Mouse (Mus musculus): ENCODE measurements around the gene Klhl33.
"Not testable (repeated sequence)": the region's sequence is repeated elsewhere in the genome, so short reads cannot be mapped to it uniquely, and the experiment has no call there.

Klhl33 gene

DNA sequence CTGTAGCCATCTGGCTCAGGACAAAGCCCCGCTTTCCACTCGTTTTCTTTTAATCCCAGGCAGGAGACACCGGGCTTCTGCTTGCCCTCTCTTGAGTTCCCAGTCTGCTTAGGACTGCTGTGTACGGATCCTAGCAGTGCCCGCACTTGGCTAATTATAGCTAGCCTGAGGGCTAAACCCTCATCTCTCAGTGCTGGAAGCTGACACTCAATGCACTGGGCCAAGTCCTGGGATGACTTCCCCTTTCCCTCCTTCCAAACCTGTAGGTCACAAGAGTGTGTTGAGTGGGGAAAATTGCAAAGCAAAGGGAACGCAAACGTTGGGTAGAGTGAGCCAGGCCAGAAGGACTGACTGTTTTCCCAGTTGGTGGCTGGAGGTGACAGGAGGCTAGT is at the start of gene Klhl33:
Klhl33 (minus strand) TSS at position 134 of the 392 bp plus-strand sequence.
- DNase-seq = no peak

DNA sequence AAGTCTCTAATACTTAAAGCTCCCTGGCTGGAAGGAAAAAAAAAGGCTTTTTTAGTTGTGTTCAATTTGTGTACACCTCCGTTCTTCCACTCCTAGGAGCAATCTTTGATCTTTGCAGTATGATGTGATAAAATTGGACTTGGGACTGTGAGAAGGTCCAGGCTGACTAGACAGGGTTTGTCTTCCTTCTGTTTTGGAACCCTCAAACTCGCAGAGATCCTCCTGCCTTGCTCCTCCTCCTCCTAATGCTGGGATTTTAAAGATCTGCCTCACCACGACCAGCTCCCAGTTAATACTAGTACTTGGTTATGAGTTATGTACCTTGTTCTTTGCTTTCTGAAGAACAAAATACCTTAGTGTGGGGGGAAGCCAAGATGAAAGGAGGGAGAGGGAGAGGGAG is 48.2 kb upstream of the Klhl33 start:
- not testable (repeated sequence) for DNase-seq

DNA sequence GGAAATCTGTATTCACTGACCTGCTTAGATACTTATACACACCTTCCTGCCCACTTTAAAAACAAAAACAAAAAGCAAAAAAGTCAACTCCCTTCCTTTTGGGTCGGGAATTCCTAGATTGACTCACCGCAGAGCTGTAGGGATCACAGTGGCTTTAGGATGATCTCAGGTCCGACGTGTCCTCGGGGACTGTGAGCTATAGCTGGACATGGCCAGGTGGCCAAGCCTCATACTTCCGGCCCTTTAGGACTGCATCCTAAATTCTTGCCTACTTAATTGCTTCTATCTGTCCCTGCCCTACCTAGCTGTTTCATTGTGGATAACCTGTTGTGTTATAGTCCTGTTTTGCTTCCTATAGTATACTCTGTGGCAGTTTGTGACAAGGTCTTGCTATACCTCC is 47.8 kb upstream of the Klhl33 start:
- not testable (repeated sequence) for DNase-seq

GRCm38 (mm10) chr14:50944668-50945033 is 47.3 kb upstream of the Klhl33 start:
- not testable (repeated sequence) for DNase-seq

DNA sequence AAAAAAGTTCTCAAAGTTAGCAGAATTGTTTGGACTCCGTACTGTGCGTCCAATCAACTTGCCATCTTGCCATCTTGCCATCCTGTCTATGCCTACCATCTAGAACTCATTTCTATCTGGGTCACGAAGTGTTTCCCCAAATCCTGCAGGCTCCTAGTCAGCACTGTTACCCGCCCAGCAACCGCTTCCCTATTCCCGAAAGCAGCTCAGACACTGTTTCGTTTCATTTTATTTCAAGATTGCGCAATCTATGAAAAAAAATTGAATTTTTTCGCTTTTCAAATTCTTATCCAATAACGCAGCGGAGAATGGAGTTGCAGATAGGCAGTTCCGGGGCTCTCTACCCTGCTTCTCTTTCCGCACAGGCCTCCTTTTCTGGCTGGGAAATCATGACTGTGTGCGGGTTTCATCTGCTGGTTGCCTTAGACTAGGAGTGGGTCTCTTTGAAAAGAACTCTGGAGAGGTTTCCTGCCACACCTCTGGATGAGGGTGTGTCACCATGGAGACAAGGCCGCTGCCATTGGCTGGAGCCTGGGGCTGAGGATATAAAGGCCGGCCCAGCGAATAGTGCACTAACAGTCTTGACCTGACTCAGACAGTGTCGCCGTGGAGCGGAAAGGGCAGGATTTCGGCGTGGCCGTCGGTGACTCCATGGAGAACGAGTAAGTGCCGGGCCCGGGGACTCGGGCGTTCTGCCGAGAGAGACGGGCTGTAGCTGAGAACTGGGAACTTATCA is 46.8 kb upstream of the Klhl33 start, which contains the start of gene Gm49342:
Gm49342 (plus strand) TSS at position 586 of the 736 bp plus-strand sequence.
- DNase-seq = peak; percentile 88

- no peak for DNase-seq
Observed at GRCm38 (mm10) chr14:50938940-50939339, 41.6 kb upstream of the Klhl33 start.

DNA sequence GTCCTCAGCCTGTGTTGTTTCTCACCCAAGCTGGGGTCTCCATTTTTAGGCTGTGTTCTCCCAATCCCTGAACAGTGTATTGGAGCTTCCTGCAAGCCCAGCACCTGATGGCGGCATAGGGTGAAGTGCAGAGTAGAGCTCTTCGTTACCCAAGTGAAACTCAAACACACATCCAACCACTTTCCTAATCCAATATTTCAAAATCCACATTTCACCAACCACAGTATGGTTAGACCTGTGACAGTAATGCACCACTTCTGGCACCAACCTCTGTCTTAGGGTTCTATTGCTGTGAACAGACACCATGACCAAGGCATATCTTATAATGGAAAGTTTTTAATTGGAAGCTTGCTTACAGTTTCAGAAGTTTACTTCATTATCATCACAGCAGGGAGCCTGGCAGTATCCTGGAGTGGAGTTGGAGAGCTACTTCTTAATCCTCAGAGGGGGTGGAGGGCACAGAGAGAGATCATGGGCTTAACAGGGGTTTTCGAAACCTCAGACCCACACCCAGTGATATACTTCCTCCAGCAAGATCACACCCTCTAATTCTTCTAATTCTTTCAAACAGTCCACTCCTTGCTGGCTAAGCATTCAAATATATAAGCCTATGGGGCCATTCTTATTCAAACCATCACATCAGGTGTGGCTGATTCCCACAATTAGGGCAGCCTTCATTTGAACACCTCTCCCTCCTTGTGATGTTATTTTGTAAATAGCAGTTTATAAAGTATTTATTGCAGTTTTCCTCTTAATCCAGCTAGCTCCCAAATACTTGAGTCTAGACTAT is 41.0 kb upstream of the Klhl33 start:
- no peak for DNase-seq

GRCm38 (mm10) chr14:50936649-50937048 is 39.3 kb upstream of the Klhl33 start:
- DNase-seq = no peak

DNA sequence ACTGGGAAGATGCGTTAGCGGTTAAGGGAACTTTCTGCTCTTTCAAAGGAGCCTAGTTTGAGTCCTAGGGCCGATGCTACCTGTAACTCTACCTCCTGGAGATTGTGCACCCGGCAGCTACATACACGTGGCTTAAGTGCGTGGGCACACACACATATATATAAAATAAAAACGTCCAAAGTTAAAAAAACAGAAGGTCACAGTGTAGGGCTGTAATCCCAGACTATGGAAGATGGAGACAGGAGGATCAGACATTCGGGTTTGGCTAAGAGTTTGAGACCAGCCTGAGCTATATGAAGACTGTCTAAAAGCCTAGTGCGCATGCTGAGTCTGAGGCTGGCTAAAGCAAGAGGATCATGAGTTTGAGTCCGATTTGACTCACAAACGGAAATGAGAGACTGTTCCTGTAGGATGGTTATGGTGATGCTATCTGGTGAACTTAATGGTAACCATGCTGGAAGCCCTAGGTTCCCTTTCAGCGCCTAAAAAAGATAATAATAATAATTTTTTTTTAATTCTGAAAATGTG is 34.2 kb upstream of the Klhl33 start:
- DNase-seq = no peak

- peak; percentile 99 for DNase-seq
Observed at GRCm38 (mm10) chr14:50930754-50931492, 33.6 kb upstream of the Klhl33 start, which contains the start of the genes Pip4p1 and Pnp. TSS of gene Pip4p1 (minus strand) at chr14:50930856. TSS of gene Pnp (plus strand) at chr14:50931082.

DNA sequence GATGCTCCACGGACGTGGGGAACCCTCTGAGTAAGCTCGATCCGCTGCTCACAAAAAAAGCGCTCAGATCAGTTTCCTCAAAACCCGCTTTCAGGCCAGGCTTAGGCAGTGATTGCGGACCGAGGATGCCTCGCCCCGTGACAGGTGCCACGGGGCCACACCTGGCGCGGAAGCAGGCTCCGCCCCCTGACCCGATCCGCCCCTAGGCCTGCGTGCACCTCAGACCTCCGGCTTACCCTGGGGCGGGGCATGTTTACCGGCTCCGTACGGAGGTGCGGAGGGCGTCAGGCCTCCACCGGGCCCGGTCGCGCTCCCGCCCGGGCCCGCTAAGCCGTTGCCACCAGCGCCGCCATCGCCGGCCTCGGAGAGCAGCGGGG is 33.1 kb upstream of the Klhl33 start:
- DNase-seq = peak; percentile 55

DNA sequence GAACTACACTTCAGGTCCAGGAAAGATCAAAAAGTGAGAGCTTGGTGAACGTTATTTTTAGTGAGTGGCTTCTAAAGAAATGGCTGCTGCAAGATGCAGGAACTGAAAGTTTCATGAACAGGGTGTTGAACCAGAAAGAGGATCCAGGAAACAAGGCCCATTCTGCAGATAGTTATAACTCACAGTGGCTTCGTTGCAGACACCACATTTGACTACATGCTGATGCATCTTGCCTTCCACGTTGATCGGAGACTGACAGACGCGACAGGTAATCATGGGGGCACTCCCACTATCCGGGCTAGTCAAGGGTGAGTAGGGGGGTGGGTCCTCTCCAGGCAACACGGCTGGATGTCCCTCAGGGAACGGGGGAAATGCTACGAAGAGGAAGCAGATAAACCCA is 32.6 kb upstream of the Klhl33 start:
- DNase-seq = no peak

- no peak for DNase-seq
Observed at GRCm38 (mm10) chr14:50927366-50927765, 30.1 kb upstream of the Klhl33 start.

DNA sequence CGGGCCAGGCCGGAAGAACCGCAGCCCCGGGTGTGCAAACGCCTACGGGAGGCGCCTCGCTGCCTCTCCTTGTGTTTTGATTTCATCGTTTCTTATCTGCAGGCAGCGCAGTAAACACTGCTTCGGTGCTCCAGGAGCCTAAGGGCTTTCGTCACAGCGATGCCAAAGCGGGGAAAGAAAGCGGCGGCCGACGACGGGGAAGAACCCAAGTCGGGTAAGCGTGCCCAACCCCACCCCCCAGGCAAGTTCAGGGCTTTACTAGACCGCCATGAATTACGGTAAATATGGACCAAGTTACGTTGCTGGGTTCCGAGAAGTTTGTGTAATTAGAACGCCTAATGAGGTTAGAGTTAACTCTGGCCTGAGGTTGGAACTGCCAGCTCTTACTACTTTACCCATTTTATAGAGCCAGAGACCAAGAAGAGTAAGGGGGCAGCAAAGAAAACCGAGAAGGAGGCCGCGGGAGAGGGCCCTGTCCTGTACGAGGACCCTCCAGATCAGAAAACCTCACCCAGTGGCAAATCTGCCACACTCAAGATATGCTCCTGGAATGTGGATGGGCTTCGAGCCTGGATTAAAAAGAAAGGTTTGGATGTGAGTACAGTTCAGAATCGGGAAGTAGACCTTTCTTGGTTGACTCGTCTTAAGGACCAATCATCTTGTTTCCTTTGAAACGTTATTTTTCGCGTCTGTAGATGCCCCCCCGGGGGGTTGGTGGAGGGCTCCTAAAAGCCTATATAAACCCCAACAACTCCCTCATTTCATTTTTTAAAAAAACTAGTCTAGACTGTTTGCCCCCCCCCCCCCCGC is 28.0 kb upstream of the Klhl33 start:
- no peak for DNase-seq

DNA sequence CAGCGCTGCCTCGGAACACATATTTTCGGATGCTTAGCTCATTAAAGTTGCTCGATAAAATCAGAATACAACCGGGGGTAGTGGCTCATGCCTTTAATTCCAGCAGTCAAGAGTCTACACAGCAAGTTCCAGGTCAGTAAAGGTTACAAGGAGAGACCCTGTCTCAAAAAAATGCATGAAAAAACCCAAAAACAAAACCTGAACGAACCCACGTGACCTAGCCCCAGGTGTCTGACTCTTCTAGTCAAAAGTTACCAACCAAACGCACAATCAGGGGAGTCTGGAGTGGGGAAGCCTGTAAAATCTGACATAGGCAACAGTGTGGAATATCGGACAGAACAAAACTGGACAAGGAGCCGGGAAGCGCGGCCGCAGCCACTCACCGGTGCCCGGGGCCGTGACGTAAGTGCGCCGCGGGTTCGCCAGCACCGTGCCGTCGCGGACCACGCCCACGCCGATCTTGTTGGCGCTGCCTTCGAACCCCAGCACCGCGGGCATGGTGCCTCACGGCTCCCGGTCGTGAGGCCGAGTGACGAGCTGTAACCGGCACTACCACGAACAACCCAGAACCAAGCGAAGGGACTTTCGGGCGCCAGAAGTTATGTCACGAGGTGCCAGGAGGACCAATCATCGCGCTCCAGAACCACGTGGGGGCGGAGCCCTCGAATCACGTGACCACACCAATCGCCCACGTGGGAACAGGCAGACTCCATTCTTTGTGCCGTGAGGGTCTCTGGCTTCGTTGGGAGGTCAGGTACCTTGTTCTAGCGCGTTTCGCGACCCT is 27.2 kb upstream of the Klhl33 start, which contains the start of the genes Osgep and Apex1:
Osgep (minus strand) TSS at position 613 of the 784 bp plus-strand sequence.
Apex1 (plus strand) TSS at position 688 of the 784 bp plus-strand sequence.
- DNase-seq = peak; percentile 97

GRCm38 (mm10) chr14:50923437-50923836 is 26.1 kb upstream of the Klhl33 start:
- not testable (repeated sequence) for DNase-seq

DNA sequence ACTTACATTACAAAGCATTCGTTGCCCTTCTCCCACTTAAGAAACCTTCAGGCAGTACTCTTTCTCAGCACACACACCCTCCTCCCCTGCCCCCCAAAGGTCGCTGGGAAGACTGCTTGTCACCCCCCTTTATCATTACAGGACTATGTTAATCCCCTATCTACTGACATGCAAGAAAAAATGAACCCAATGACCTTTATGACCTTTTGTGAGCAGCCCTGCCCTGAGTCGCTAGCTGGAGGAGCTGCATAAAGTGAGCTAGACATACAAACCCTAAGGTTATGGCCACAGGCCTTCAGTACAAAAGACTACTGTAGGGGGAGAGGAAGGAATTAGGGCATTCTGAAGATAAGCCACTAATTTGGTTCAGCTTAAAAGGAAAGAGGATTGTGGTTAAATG is 14.0 kb upstream of the Klhl33 start:
- DNase-seq = no peak

DNA sequence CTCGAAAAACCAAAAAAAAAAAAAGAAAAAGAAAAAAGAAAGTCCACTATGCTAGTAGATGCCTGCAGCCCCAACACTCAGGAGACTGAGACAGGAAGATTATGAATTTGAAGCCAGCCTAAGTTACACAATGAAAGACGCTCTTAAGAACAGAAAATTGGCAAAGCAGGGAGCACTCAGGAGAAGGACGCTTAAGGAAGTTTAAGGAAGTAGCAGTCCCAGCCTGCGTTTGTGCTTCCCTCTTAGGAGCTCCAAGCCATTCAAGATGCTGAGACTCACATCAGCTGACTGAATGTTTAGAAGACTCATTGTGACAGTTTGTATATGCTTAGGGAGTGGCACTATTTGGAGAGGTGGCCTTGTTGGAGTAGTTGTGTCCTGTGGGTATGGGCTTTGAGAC is 10.8 kb upstream of the Klhl33 start:
- no peak for DNase-seq

DNA sequence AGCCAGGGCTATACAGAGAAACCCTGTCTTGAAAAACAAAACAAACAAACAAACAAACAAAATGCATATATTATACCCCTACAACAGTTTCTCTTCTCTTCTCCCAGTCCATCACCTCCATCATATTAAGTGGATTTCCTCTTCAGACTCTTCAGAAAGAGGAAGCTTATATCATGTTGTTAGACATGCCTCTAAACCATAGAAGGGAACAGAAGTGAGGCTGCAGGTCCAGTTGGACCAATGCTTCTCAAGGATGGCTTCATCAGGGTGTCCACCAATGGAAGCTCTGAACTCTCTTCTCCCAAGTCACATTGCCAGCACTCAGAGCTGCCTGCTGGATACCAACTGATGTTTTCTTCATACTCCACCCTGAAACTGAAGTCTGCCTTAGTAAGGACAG is 8.0 kb upstream of the Klhl33 start:
- DNase-seq = not testable (repeated sequence)

GRCm38 (mm10) chr14:50904828-50905129 is 7.5 kb upstream of the Klhl33 start:
- no peak for DNase-seq

Measured in right cerebral cortex, adult 18-20 months (tissue).